Mouse (Mus musculus) kidney, adult 18-20 months (tissue): ENCODE data around the gene Rimbp2.

ENCODE experiments used
- DNase-seq: peaks from one replicate; pipeline ENCODE4 v3.0.0; 2021

Gene Rimbp2

GRCm38 (mm10) chr5:128925073-128925472, 28.2 kb downstream of the Rimbp2 start:
- DNase-seq = no peak

DNA sequence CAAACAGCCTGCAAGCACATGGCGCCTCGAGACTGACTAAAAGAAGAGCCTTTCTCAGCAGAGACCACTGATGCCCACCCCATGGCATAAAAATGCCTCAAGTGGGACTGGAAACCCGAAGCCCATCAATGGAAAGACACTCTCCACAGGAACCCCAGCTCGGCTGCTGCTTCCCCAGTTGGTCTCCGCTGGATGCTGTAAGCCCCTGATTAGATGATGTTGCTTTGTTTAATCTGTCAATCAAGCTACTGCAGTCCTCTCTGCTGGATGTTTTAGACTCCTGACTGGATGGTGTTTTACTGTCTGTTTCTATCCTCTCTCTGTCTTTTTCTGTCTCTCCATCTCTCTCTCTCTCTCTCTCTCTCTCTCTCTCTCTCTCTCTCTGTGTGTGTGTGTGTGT, 33.2 kb downstream of the Rimbp2 start:
- DNase-seq = no peak

GRCm38 (mm10) chr5:128917116-128917959, 35.9 kb downstream of the Rimbp2 start:
- peak; percentile 59 for DNase-seq

- DNase-seq = no peak
Measured at GRCm38 (mm10) chr5:128913820-128914219, 39.5 kb downstream of the Rimbp2 start.

- no peak for DNase-seq
Measured at GRCm38 (mm10) chr5:128912374-128912773, 40.9 kb downstream of the Rimbp2 start.

GRCm38 (mm10) chr5:128911593-128911992, 41.7 kb downstream of the Rimbp2 start:
- DNase-seq = no peak

DNA sequence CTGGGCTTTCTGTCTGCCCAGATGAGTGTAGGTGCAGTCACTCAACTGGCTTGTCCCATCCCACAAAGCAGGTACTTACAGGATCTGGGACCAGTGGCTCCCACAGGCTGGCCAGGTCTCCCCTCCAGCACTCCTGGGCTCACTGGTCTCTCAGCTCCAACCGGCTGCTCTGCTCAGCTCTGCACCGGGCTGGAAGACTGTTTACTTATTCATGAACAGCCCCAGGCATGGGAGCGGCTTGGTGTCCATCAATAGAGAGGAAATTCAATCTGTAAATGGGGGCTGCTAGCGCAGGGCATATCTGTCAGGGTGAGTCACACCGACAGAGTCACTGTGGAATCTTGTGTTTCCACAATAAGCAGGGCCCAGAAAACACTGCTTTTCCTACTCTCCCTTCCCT, 49.2 kb downstream of the Rimbp2 start:
- DNase-seq = no peak

DNA sequence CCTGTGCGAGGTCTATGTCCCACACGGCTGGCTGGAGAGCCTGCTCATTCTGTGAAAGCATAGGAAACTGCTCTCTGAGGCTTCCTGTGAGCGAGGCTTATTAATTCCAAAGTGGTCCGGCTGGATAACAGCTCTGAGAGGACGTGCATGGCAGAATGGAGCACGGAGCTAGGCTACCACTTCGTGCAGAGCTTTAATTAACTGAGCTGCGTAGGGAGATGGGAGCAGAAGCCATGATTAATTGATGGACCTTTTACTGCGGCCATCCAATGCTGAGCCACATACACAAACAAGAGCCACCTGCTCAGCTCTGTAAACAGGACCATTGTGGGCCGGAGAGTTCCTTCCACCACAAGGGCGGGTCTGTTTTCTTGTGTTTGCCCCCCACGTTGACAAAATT, 50.2 kb downstream of the Rimbp2 start:
- DNase-seq = no peak

DNA sequence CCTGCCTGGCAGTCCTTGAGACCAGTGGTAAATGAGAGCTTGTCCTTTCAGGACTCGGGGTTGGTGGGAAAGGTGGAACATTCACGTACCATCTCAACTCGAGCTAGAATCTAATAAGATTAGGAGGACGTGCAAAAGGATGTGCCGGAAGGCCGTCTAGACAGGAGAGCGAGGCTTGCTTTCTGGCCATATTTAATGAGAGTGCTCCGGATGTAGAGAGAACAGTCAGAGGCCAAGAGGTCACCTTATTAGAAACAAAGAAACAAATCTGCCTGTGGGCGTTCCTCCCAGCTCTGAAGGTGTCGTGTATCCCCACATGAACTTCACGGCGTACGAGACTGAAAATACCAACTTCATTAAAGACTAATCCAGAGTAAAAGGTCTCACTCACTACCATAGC, 53.3 kb downstream of the Rimbp2 start:
- no peak for DNase-seq

- DNase-seq = no peak
Measured at GRCm38 (mm10) chr5:128894921-128895320, 58.4 kb downstream of the Rimbp2 start.

DNA sequence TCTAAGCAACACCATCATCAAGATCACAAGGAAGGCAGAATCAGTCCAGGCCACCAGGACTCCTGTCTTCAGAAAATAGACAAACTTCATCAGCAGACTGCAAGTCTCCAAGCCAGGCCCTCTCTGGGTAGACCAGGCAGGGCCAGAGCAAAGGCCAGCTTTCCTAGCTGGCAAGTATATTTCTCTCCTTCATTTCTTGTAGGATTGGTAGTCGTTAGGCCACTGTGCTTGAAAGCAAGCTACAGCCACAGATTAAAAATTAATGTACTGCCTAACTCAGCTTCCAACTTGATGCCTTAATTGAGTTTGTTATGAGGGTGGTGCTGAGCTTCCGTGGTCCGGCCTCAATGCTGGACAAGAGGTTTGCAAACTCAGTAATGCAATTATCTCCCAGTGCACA, 65.7 kb downstream of the Rimbp2 start:
- peak; percentile 31 for DNase-seq

- DNase-seq = peak; percentile 6
Measured at GRCm38 (mm10) chr5:128884320-128884719, 69.0 kb downstream of the Rimbp2 start.

GRCm38 (mm10) chr5:128879092-128879491, 74.2 kb downstream of the Rimbp2 start:
- no peak for DNase-seq

DNA sequence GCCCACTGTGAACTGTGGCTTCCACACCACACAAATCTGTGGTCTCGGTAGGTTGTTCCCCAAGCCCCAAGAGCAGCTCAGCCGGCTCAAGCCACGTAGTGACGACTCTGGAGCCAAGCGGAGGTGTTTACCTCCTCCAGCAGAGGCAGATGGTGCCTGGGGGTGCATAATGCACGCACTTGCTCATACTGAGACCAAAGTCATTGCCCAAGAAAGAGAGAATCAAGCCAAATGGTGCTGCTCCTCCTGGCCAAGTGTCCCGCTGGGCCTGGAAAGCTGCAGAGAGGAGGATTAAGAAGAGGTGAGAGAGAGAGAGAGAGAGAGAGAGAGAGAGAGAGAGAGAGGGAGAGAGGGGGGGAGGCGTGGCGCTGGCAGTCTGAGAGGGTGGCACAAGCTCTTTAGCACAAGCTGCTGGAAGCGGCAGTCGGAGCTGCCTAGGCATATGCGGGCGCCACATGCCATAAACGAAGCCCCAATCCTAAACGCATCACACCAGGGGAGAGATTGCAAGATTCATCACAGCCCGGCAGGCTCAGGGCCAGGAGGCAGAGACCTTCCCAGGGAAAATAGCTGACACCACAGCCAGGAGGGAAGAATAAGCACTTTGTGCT, 75.8 kb downstream of the Rimbp2 start:
- no peak for DNase-seq

GRCm38 (mm10) chr5:128871706-128872105, 81.6 kb downstream of the Rimbp2 start:
- no peak for DNase-seq

GRCm38 (mm10) chr5:128866811-128867210, 86.5 kb downstream of the Rimbp2 start:
- no peak for DNase-seq

DNA sequence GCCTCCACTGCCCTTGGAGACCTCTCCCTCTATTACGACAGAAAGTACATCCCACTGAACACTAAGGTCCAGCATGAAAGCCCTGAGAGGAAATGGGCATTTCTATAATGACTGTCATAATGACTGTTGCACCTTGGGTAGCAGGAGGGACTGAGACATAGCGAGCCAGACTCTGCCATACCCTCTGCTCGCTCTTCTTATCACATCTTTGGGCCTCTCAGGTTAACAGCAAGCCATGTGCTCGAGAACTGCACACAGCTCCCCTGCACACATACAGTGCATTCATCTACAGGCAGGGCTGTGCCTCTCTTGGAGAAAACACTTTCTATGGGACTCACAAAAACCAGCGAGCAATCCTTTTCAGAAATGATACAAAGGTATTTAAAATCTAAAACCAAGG, 87.0 kb downstream of the Rimbp2 start:
- DNase-seq = no peak

DNA sequence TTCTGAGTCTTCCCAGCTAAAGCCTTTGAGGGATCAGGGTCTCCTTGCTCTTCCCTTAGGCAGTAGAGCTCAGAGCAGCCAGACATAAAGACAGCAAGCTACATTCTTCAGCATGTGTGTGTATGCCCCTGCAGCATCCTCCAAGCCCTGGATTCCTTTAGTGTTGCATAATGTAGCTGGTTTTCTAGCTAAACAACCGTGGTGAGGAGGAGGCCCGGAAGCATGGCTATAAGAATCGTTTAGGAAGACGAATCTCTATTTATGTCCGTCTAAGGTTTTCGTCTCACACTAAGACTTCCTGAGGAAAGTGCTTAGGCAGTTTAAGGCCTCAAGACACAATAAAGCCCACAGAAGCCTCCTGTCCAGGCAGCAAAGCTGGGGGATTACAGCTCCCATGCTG, 89.8 kb downstream of the Rimbp2 start:
- DNase-seq = no peak

DNA sequence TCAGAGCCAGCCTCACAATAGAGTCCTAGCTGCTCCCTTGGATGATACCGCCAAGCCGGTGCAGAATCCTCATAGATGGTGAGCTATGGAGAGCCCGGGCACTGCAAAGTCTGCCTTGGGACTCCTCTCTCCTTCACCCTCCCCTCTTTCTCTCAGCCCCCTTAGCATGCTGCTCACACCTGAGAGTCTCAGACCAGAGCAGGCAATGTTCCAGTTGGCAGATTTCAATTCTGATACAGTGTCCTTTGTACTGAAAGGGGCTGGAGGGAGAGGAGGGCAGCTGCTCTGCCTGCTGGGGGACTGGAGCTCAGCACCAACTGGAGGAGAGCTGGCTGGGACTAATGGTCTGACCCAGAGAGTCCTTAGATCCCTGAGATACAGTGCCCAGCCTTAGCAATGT, 92.4 kb downstream of the Rimbp2 start:
- no peak for DNase-seq

- peak; percentile 5 for DNase-seq
Measured at GRCm38 (mm10) chr5:128852791-128853190, 100.5 kb downstream of the Rimbp2 start.

GRCm38 (mm10) chr5:128847806-128848205, 105.5 kb downstream of the Rimbp2 start:
- no peak for DNase-seq

DNA sequence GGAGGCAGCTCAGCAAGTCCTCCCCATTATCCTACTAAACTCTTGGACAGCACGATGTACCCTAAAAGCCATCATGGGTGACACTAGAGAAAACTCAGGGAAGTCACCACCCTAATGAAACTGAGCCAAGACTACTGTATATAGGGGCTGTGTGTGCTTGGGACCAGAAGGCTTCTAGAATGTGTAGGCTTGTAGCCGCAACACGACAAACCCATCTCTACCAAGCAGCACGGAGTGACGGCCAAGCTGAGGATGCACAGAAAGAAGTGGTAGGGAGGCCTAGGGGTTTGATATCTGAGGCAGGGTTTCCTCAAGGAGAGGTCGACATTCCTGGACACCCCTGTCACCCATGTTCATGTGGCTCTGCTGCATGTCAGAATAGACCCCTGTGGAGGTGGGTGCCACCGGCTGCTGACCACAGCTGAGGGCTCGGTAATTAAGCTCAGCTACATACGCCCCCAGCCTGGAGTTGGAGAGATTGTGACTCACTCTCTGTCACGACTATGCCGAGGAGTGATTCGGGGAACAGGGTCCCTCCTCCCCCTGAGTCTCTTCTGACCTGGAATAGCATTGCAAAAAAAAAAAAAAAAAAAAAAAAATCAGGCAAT, 106.7 kb downstream of the Rimbp2 start:
- no peak for DNase-seq

GRCm38 (mm10) chr5:128845033-128845432, 108.3 kb downstream of the Rimbp2 start:
- no peak for DNase-seq

GRCm38 (mm10) chr5:128843982-128844381, 109.3 kb downstream of the Rimbp2 start:
- DNase-seq = no peak
